Mouse (Mus musculus): ENCODE measurements at regions not wholly inside any gene's neighbourhood (a gene's known extent, or its start where the extent isn't known, plus 50 kb on each side); places are given as distances from the start of the nearest gene placed in this dataset.

GRCm38 (mm10) chr3:101713669-101714068 is 109.2 kb upstream of the Atp1a1 start:
- H3K4me1 ChIP-seq (ENCODE audit: control insufficient read depth, insufficient read depth, low read length) = no peaks in the 10 kb centered on the region
- no peak overlapping the region for H3K4me3 ChIP-seq (ENCODE audit: insufficient read depth, low read length)
- H3K27ac ChIP-seq (ENCODE audit: insufficient read depth, low read length) = no peak overlapping the region
- no peak for TF ChIP-seq CTCF (IDR thresholded peaks at IDR 0.05; ENCODE audit: extremely low read depth, insufficient read depth, low read length)
- TF ChIP-seq POLR2A (IDR thresholded peaks at IDR 0.05; ENCODE audit: extremely low read depth, insufficient read depth, low read length) = no peak

GRCm38 (mm10) chr3:101713138-101713638 is 108.7 kb upstream of the Atp1a1 start:
- Histone ChIP-seq H3K4me1 (ENCODE audit: control insufficient read depth, insufficient read depth, low read length) (no peaks in the 10 kb centered on the region), H3K4me3 (ENCODE audit: insufficient read depth, low read length) (no peak overlapping the region), H3K27ac (ENCODE audit: insufficient read depth, low read length) (no peak overlapping the region)
- no peak for TF ChIP-seq CTCF (IDR thresholded peaks at IDR 0.05; ENCODE audit: extremely low read depth, insufficient read depth, low read length)

- H3K4me3 ChIP-seq (ENCODE audit: insufficient read depth, low read length) = no peak overlapping the region
- no peaks in the 10 kb centered on the region for H3K4me1 ChIP-seq (ENCODE audit: control insufficient read depth, insufficient read depth, low read length)
- H3K27ac ChIP-seq (ENCODE audit: insufficient read depth, low read length) = no peak overlapping the region
- TF ChIP-seq CTCF (IDR thresholded peaks at IDR 0.05; ENCODE audit: extremely low read depth, insufficient read depth, low read length) = no peak
- no peak for TF ChIP-seq POLR2A (IDR thresholded peaks at IDR 0.05; ENCODE audit: extremely low read depth, insufficient read depth, low read length)
These were observed 108.2 kb upstream of the Atp1a1 start for GRCm38 (mm10) chr3:101712666-101713065.

GRCm38 (mm10) chr3:101711594-101712171 is 107.2 kb upstream of the Atp1a1 start:
- no peak overlapping the region for H3K27ac ChIP-seq (ENCODE audit: insufficient read depth, low read length)
- no peaks in the 10 kb centered on the region for H3K4me1 ChIP-seq (ENCODE audit: control insufficient read depth, insufficient read depth, low read length)
- no peak overlapping the region for H3K4me3 ChIP-seq (ENCODE audit: insufficient read depth, low read length)
- TF ChIP-seq POLR2A (IDR thresholded peaks at IDR 0.05; ENCODE audit: extremely low read depth, insufficient read depth, low read length) = no peak
- no peak for TF ChIP-seq CTCF (IDR thresholded peaks at IDR 0.05; ENCODE audit: extremely low read depth, insufficient read depth, low read length)

- Histone ChIP-seq H3K4me1 (ENCODE audit: control insufficient read depth, insufficient read depth, low read length) (no peaks in the 10 kb centered on the region), H3K27ac (ENCODE audit: insufficient read depth, low read length) (no peak overlapping the region), H3K4me3 (ENCODE audit: insufficient read depth, low read length) (no peak overlapping the region)
- TF ChIP-seq POLR2A (IDR thresholded peaks at IDR 0.05; ENCODE audit: extremely low read depth, insufficient read depth, low read length) = no peak
- no peak for TF ChIP-seq CTCF (IDR thresholded peaks at IDR 0.05; ENCODE audit: extremely low read depth, insufficient read depth, low read length)
These were observed 105.0 kb upstream of the Atp1a1 start for GRCm38 (mm10) chr3:101709379-101709970.

GRCm38 (mm10) chr3:101708821-101709220 is 104.3 kb upstream of the Atp1a1 start:
- no peaks in the 10 kb centered on the region for H3K4me1 ChIP-seq (ENCODE audit: control insufficient read depth, insufficient read depth, low read length)
- no peak overlapping the region for H3K27ac ChIP-seq (ENCODE audit: insufficient read depth, low read length)
- TF ChIP-seq POLR2A (IDR thresholded peaks at IDR 0.05; ENCODE audit: extremely low read depth, insufficient read depth, low read length) (no peak), CTCF (IDR thresholded peaks at IDR 0.05; ENCODE audit: extremely low read depth, insufficient read depth, low read length) (no peak)

GRCm38 (mm10) chr3:101704919-101705318 is 100.4 kb upstream of the Atp1a1 start:
- no peak overlapping the region for H3K4me3 ChIP-seq (ENCODE audit: insufficient read depth, low read length)
- TF ChIP-seq POLR2A (IDR thresholded peaks at IDR 0.05; ENCODE audit: extremely low read depth, insufficient read depth, low read length) = no peak
- no peak for TF ChIP-seq CTCF (IDR thresholded peaks at IDR 0.05; ENCODE audit: extremely low read depth, insufficient read depth, low read length)
- H3K4me1 ChIP-seq (ENCODE audit: control insufficient read depth, insufficient read depth, low read length) = peaks cover 3% of the 10 kb centered on the region; the same call in 1 of the 2 replicates
- H3K27ac ChIP-seq (ENCODE audit: insufficient read depth, low read length) = no peak overlapping the region

More at GRCm38 (mm10) chr3:101708821-101709220, 104.3 kb upstream of the Atp1a1 start:
- H3K4me3 ChIP-seq (ENCODE audit: insufficient read depth, low read length) = no peak overlapping the region

- Histone ChIP-seq H3K27ac (ENCODE audit: insufficient read depth, low read length) (no peak overlapping the region), H3K4me3 (ENCODE audit: insufficient read depth, low read length) (no peak overlapping the region), H3K4me1 (ENCODE audit: control insufficient read depth, insufficient read depth, low read length) (peaks cover 3% of the 10 kb centered on the region; the same call in 1 of the 2 replicates)
- no peak for TF ChIP-seq CTCF (IDR thresholded peaks at IDR 0.05; ENCODE audit: extremely low read depth, insufficient read depth, low read length)
- TF ChIP-seq POLR2A (IDR thresholded peaks at IDR 0.05; ENCODE audit: extremely low read depth, insufficient read depth, low read length) = no peak
These were observed 99.8 kb upstream of the Atp1a1 start for GRCm38 (mm10) chr3:101704326-101704725.

GRCm38 (mm10) chr3:101701763-101702173 is 97.3 kb upstream of the Atp1a1 start:
- TF ChIP-seq POLR2A (IDR thresholded peaks at IDR 0.05; ENCODE audit: extremely low read depth, insufficient read depth, low read length) (no peak), CTCF (IDR thresholded peaks at IDR 0.05; ENCODE audit: extremely low read depth, insufficient read depth, low read length) (no peak)
- H3K4me3 ChIP-seq (ENCODE audit: insufficient read depth, low read length) = no peak overlapping the region
- H3K27ac ChIP-seq (ENCODE audit: insufficient read depth, low read length) = no peak overlapping the region
- H3K4me1 ChIP-seq (ENCODE audit: control insufficient read depth, insufficient read depth, low read length) = peaks cover 3% of the 10 kb centered on the region; the same call in 1 of the 2 replicates
